Mouse (Mus musculus): ENCODE measurements around the gene Tmem184b. TPM values are rescaled to one million over a fixed set of nuclear protein-coding genes. Genes with fewer than 3 reads are reported as not detected.
A peak's percentile ranks its signal among the peaks of the same experiment; 100 is the strongest.

Tmem184b gene
- polyA plus RNA-seq, 1 experiment from 2014 or later, result 33.5 TPM

DNA sequence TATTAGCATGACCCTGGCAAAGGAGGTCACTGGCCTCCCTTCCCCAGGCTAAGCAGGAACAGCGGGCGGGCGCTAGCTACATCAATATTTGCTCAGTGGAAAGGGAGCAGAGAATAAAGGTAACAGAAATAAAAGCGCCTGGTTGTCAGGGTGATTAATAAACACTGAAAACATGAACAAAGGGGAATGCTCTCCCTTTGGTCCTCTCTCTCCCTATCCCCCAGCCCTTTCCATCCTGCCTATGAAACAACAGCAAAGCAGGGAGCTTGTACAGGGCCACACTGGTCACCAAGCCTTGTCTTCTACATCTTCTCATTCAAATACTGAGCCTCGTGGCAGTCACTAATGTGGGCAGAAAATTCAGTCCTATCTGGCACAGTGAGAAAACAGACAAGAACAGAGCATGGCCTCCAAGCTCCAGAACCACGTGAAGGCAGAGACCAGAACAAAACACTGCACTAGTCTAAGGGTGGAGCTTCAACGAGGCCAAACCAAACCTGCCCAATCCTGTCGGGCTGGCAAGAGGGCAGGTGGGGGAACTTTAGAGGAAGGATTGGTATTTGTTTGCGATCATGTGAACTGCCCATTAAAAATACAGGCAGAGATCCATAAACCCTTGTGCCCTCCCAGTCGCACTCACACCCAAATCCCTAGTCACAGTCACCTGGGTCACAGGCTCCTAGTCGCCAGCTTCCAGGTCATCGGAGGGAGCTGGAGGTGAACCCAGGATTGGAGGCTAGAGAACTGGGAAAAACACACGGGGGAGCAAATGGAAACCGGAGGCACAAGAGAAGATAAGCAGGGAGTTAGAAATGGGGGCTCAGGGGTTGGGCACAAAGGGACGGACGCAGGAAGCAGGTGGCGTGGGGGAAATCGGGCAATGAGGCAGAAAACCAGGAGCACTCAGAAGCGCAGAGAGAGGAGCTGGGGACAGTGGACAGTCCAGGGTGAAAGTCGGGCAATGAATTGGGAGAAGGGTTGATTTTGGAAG is 76.1 kb downstream of the Tmem184b start:
- H3K9ac ChIP-seq (ENCODE audit: low read depth, low read length), result peak overlapping the region; percentile 68
- peak; percentile 60 for ATAC-seq (ENCODE audit: low FRiP score)
- peaks cover 4% of the 10 kb centered on the region; the same call in 1 of the 2 replicates for H3K4me1 ChIP-seq (replicated peaks; ENCODE audit: control insufficient read depth, insufficient read depth, low read length)
- WGBS, result 5% methylated on average over 20 of the region's 20 CpGs
- peak overlapping the region; percentile 50 for H3K4me3 ChIP-seq (ENCODE audit: low read depth, low read length)
- H3K36me3 ChIP-seq (ENCODE audit: control insufficient read depth, insufficient read depth, low read length), result no peaks in the 10 kb centered on the region
- DNase-seq (ENCODE audit: low spot score), result peak; percentile 59
- H3K4me2 ChIP-seq (replicated peaks; ENCODE audit: low read depth, low read length), result peak overlapping the region; percentile 81
- peak overlapping the region; percentile 86 for H3K27ac ChIP-seq (ENCODE audit: low read depth, low read length)
- H3K9me3 ChIP-seq (ENCODE audit: control insufficient read depth, low read length), result no peaks in the 10 kb centered on the region
- H3K27me3 ChIP-seq (ENCODE audit: control insufficient read depth, insufficient read depth, low read length), result no peaks in the 10 kb centered on the region

DNA sequence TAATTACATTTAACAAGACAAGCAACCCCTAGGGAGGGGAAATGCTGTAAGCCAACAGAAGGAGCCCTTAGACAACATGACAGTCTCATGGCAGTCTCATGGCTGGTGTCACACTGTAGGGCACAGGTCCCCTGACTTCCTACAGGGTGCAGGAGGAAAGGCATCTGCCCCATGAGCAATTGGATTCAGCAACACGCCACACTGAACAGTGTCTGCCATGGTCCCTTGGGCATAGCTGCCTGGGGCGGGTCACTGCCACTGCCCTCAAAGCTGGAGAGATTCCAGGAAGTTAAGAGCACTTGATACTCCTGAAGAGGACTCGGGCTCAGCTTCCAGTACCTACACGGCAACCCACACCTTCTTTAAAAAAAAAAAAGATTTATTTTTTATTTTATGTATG is 77.1 kb downstream of the Tmem184b start:
- Histone ChIP-seq H3K27ac (ENCODE audit: low read depth, low read length) (0 out of 2 replicates have a peak overlapping the region, but pooled peaks have one; percentile 20), H3K4me2 (replicated peaks; ENCODE audit: low read depth, low read length) (no peak overlapping the region)

DNA sequence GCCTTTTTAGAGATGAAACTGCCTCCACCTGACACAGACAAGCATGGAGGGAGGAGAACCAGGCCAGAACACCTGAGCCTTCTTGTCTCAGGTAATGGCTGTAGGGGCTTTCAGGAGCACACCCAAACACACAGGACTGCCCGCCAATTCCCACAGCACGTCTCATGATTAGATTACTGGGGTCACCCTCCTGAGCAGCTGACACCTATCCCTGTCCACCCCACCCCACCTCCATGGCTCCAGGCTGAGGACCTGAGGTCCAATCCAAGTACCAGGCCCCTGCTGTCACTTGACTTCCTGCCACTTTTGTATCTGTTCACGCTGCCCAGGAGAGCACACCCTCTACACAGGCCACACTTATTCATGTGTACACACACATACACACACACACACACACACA is 77.6 kb downstream of the Tmem184b start:
- no peak for ATAC-seq (ENCODE audit: low FRiP score)
- H3K4me1 ChIP-seq (replicated peaks; ENCODE audit: control insufficient read depth, insufficient read depth, low read length), result peaks cover 4% of the 10 kb centered on the region; the same call in 1 of the 2 replicates
- no peak overlapping the region for H3K9ac ChIP-seq (ENCODE audit: low read depth, low read length)
- no peaks in the 10 kb centered on the region for H3K9me3 ChIP-seq (ENCODE audit: control insufficient read depth, low read length)
- no peak overlapping the region for H3K4me2 ChIP-seq (replicated peaks; ENCODE audit: low read depth, low read length)
- no peaks in the 10 kb centered on the region for H3K36me3 ChIP-seq (ENCODE audit: control insufficient read depth, insufficient read depth, low read length)
- H3K27me3 ChIP-seq (ENCODE audit: control insufficient read depth, insufficient read depth, low read length), result no peaks in the 10 kb centered on the region
- no peak overlapping the region for H3K4me3 ChIP-seq (ENCODE audit: low read depth, low read length)
- H3K27ac ChIP-seq (ENCODE audit: low read depth, low read length), result no peak overlapping the region
- no peak for DNase-seq (ENCODE audit: low spot score)
- 85% methylated on average over 3 of the region's 3 CpGs for WGBS

More for the DNA sequence above, 77.1 kb downstream of the Tmem184b start:
- H3K4me1 ChIP-seq (replicated peaks; ENCODE audit: control insufficient read depth, insufficient read depth, low read length), result peaks cover 4% of the 10 kb centered on the region; the same call in 1 of the 2 replicates
- no peak overlapping the region for H3K9ac ChIP-seq (ENCODE audit: low read depth, low read length)
- H3K27me3 ChIP-seq (ENCODE audit: control insufficient read depth, insufficient read depth, low read length), result no peaks in the 10 kb centered on the region
- H3K36me3 ChIP-seq (ENCODE audit: control insufficient read depth, insufficient read depth, low read length), result no peaks in the 10 kb centered on the region
- WGBS, result 67% methylated on average over 4 of the region's 4 CpGs
- DNase-seq (ENCODE audit: low spot score), result no peak
- ATAC-seq (ENCODE audit: low FRiP score), result no peak
- H3K9me3 ChIP-seq (ENCODE audit: control insufficient read depth, low read length), result no peaks in the 10 kb centered on the region
- no peak overlapping the region for H3K4me3 ChIP-seq (ENCODE audit: low read depth, low read length)

DNA sequence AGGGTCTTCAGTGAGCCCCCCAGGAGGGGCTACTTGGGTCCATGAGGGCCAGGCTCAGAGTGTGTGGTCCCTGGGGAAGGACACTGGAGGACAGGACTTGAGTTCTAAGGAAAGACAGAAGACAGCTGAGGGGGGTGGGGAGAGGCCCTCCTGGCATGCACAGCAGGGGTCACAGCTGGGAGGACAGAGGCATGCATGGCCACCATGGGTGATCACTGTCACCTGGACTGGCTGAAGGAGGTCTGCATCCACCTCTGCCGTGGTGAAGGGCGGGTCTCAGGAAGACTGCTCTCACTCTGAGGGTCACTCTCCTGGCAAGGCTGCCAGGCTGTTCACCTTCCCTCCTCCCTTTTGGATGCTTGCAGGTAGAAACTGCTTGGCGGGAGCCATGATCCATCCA is 79.0 kb downstream of the Tmem184b start:
- Histone ChIP-seq H3K9ac (ENCODE audit: low read depth, low read length) (no peak overlapping the region), H3K4me3 (ENCODE audit: low read depth, low read length) (no peak overlapping the region), H3K27ac (ENCODE audit: low read depth, low read length) (no peak overlapping the region), H3K4me1 (replicated peaks; ENCODE audit: control insufficient read depth, insufficient read depth, low read length) (peaks cover 4% of the 10 kb centered on the region; the same call in 1 of the 2 replicates), H3K27me3 (ENCODE audit: control insufficient read depth, insufficient read depth, low read length) (no peaks in the 10 kb centered on the region), H3K4me2 (replicated peaks; ENCODE audit: low read depth, low read length) (no peak overlapping the region), H3K9me3 (ENCODE audit: control insufficient read depth, low read length) (no peaks in the 10 kb centered on the region), H3K36me3 (ENCODE audit: control insufficient read depth, insufficient read depth, low read length) (no peaks in the 10 kb centered on the region)
- ATAC-seq (ENCODE audit: low FRiP score) (no peak), DNase-seq (ENCODE audit: low spot score) (no peak)
- 81% methylated on average over 3 of the region's 3 CpGs for WGBS

DNA sequence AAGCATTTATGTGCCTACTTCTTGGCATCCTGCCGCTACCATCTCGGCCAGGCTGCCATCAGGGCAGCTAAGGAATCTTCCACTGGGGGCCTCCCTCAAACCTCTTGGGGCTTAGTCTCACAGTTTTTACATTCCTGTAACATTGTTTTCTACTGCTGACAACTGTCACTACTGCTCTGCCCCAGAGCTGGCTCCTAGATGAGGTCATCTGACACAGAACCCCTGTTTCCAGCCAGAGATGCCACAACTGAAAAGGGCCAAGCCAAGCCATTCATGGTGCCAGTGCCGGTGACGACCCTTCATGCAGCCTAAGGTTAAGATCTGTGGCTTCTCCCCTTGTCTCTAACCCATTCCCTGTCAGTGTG is 79.6 kb downstream of the Tmem184b start:
- H3K36me3 ChIP-seq (ENCODE audit: control insufficient read depth, insufficient read depth, low read length), result no peaks in the 10 kb centered on the region
- ATAC-seq (ENCODE audit: low FRiP score), result no peak
- WGBS, result 75% methylated on average over 4 of the region's 4 CpGs
- H3K9ac ChIP-seq (ENCODE audit: low read depth, low read length), result no peak overlapping the region
- no peak for DNase-seq (ENCODE audit: low spot score)
- H3K27ac ChIP-seq (ENCODE audit: low read depth, low read length), result no peak overlapping the region
- H3K4me2 ChIP-seq (replicated peaks; ENCODE audit: low read depth, low read length), result no peak overlapping the region
- no peak overlapping the region for H3K4me3 ChIP-seq (ENCODE audit: low read depth, low read length)
- no peaks in the 10 kb centered on the region for H3K27me3 ChIP-seq (ENCODE audit: control insufficient read depth, insufficient read depth, low read length)
- peaks cover 4% of the 10 kb centered on the region; the same call in 1 of the 2 replicates for H3K4me1 ChIP-seq (replicated peaks; ENCODE audit: control insufficient read depth, insufficient read depth, low read length)
- H3K9me3 ChIP-seq (ENCODE audit: control insufficient read depth, low read length), result no peaks in the 10 kb centered on the region

DNA sequence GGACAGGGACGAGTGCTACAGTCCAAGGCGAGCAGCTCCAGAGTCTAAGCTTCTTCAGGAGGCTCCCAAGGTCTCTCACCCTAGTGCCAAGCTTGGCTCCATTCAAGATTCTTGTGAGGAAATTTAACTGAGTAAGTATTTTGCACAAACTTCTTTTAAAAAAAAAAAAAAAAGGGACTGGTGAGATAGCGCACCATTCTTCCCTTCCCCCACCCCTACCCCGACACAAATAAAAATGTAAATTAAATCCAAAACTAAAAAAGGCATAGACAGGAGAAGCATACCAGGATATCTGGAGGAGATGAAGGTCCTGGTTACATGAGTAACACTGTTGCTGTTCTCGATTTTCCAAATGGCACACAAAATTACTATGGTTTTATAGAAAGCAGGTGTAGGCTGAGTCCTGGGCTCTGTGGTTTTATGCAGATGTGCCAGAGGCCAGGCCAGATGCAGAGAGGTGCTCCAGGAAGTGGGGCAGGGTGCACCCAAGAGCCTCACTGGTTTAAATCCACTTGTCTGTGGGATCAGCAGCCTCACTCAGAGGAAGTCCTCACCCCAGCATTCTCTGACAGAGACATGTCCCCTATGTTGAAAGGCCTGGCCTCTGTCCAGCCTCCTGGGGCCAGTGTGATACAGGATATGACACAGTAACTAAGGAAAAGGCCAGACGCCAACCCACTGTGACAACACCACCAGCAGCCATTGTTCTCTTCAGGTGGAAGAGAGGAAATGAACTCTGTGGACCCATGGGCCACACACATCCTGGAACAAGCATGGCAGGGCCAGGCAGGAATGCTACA is 80.2 kb downstream of the Tmem184b start:
- Histone ChIP-seq H3K36me3 (ENCODE audit: control insufficient read depth, insufficient read depth, low read length) (no peaks in the 10 kb centered on the region), H3K27me3 (ENCODE audit: control insufficient read depth, insufficient read depth, low read length) (no peaks in the 10 kb centered on the region), H3K4me3 (ENCODE audit: low read depth, low read length) (no peak overlapping the region), H3K9ac (ENCODE audit: low read depth, low read length) (no peak overlapping the region), H3K27ac (ENCODE audit: low read depth, low read length) (no peak overlapping the region), H3K4me2 (replicated peaks; ENCODE audit: low read depth, low read length) (no peak overlapping the region), H3K4me1 (replicated peaks; ENCODE audit: control insufficient read depth, insufficient read depth, low read length) (peaks cover 4% of the 10 kb centered on the region; the same call in 1 of the 2 replicates), H3K9me3 (ENCODE audit: control insufficient read depth, low read length) (no peaks in the 10 kb centered on the region)
- ATAC-seq (ENCODE audit: low FRiP score) (no peak), DNase-seq (ENCODE audit: low spot score) (no peak)
- WGBS, result 79% methylated on average over 6 of the region's 6 CpGs

DNA sequence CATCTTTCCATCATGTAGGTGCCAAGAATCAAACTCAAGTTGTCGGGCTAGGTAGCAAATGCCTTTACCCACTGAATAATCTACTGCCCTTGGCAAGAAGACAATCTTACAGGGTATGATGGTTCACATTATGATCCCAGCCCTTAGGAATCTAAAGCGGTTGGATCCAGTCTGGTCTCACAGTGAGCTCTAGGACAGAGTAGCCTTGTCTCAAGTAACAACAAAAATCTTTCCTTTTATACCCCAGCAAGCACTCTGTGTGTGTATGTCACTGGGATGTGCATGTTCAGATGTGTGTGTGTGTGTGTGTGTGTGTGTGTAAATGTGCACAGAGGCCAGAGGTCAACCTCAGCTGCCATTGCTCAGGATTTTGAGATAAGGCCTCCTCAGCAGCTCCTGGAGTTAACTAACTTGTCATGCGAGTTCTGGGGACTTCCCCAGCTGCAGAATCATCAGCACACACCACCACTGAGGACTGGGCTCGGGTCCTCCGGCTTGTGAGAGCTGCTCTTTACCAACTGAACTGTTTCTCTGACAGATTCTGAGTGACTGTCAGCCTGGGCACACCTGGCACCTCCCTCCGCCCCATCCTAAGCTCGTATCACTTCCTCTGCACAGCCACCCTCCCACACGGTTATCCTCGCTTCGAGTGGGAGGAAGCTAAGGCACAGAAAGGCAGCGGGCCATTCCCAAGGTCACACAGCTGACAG is 80.9 kb downstream of the Tmem184b start:
- no peak overlapping the region for H3K27ac ChIP-seq (ENCODE audit: low read depth, low read length)
- no peak for DNase-seq (ENCODE audit: low spot score)
- WGBS, result 87% methylated on average over 11 of the region's 11 CpGs
- no peak overlapping the region for H3K9ac ChIP-seq (ENCODE audit: low read depth, low read length)
- H3K4me3 ChIP-seq (ENCODE audit: low read depth, low read length), result no peak overlapping the region
- no peaks in the 10 kb centered on the region for H3K27me3 ChIP-seq (ENCODE audit: control insufficient read depth, insufficient read depth, low read length)
- H3K9me3 ChIP-seq (ENCODE audit: control insufficient read depth, low read length), result no peaks in the 10 kb centered on the region
- no peak for ATAC-seq (ENCODE audit: low FRiP score)
- peaks cover 4% of the 10 kb centered on the region; the same call in 1 of the 2 replicates for H3K4me1 ChIP-seq (replicated peaks; ENCODE audit: control insufficient read depth, insufficient read depth, low read length)
- no peaks in the 10 kb centered on the region for H3K36me3 ChIP-seq (ENCODE audit: control insufficient read depth, insufficient read depth, low read length)
- no peak overlapping the region for H3K4me2 ChIP-seq (replicated peaks; ENCODE audit: low read depth, low read length)

DNA sequence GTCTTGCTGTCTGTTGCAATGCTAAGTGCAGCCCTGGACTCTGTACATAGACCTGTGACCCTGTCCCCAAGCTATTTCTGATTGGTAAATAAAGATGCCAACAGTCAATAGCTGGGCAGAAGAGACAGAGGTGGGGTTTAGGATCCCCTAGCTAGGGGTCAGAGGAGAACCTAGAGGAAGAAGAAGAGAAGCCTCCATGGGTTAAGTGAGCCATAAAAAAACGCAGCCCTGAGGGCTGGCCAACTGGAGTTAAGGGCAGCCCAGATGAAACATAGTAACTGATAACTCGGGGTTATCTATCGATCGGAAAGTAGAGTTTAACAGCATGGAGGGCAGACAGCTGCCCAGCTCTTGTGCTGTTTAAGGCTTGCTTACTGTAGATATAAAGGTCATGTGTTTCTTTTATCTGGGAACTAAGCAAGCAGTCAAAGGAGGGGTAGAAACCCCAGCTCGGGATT is 81.6 kb downstream of the Tmem184b start:
- no peak for DNase-seq (ENCODE audit: low spot score)
- Histone ChIP-seq H3K4me1 (replicated peaks; ENCODE audit: control insufficient read depth, insufficient read depth, low read length) (no peaks in the 10 kb centered on the region; the same call in 1 of the 2 replicates), H3K4me3 (ENCODE audit: low read depth, low read length) (no peak overlapping the region), H3K36me3 (ENCODE audit: control insufficient read depth, insufficient read depth, low read length) (no peaks in the 10 kb centered on the region), H3K4me2 (replicated peaks; ENCODE audit: low read depth, low read length) (no peak overlapping the region), H3K9ac (ENCODE audit: low read depth, low read length) (no peak overlapping the region), H3K27me3 (ENCODE audit: control insufficient read depth, insufficient read depth, low read length) (no peaks in the 10 kb centered on the region), H3K27ac (ENCODE audit: low read depth, low read length) (no peak overlapping the region), H3K9me3 (ENCODE audit: control insufficient read depth, low read length) (no peaks in the 10 kb centered on the region)
- 89% methylated on average over 5 of the region's 5 CpGs for WGBS
- no peak for ATAC-seq (ENCODE audit: low FRiP score)

All from hindbrain, embryonic 11.5 days (tissue).